Mouse (Mus musculus): ENCODE data around the gene Gstcd.

- TF ChIP-seq CTCF (IDR thresholded peaks at IDR 0.05; ENCODE audit: control insufficient read depth, insufficient read depth, insufficient replicate concordance, low read depth, low read length) (no peak), POLR2A (IDR thresholded peaks at IDR 0.05; ENCODE audit: control insufficient read depth, low read depth, low read length) (no peak)
Measured at GRCm38 (mm10) chr3:132948298-132948795, 143.5 kb downstream of the Gstcd start.

Measured in testis, adult 2 months (tissue).